Mouse (Mus musculus) megakaryocyte, embryonic 14.5 days (primary cell): ENCODE results near the gene Thbd.

Experiments
- FLI1 ChIP-seq: IDR thresholded peaks from 2 replicates; pipeline ENCODE4 v1.6.1; 2012; ENCODE audit warnings: low read length, inconsistent platforms, mixed read lengths
- GATA1 ChIP-seq: IDR thresholded peaks from 3 replicates; pipeline ENCODE4 v1.6.1; 2012; ENCODE audit warnings: mixed read lengths, low read length, inconsistent platforms, borderline replicate concordance

DNA sequence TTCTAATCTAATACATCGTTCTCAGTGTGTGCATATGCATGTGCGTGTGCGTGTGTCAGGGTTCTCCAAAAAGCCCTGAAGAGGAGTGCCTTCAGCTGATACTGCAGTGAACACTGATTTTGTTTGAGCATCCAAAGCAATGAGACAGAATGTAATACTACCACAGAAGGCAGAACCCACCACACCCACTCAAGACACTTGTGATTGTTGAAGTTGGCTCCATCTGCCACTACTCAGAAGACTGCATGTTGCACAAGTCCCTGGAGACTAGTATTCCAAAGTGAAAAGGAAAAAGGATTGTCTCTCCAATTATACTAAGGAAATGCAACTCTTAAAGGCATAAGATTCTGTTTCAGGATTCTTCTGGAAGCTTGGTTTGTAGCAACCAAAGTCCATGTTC lies 43.5 kb downstream of the Thbd start:
- TF ChIP-seq GATA1 (no peak), FLI1 (no peak)
